Mouse (Mus musculus): ENCODE measurements around the gene BC025920. TPM values are rescaled to one million over a fixed set of nuclear protein-coding genes. Genes with fewer than 3 reads are reported as not detected.

The BC025920 gene
- total RNA-seq, 2 experiments from 2014 or later = 3.6 to 3.8 TPM

DNA sequence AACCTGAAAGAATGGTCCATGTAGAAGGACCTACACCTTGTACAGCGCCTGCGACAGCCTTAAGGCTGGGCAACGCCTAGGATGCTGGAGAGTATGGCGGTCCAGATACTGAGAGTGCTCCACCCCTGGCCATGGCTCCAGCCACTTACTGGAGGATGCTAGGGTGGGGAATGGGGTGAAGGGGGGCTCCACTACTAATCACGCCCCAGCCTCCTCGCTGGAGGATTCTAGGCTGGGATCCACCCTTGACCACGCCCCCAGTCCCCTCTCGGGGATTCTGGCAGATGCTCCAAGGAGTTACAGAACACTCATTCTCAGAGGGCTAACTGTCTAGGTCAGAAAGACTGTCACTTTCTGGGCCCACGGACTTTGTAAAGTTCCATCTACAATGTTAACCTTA is 33.1 kb upstream of the BC025920 start:
- no peak for DNase-seq (ENCODE audit: low spot score in 2 of 2)

DNA sequence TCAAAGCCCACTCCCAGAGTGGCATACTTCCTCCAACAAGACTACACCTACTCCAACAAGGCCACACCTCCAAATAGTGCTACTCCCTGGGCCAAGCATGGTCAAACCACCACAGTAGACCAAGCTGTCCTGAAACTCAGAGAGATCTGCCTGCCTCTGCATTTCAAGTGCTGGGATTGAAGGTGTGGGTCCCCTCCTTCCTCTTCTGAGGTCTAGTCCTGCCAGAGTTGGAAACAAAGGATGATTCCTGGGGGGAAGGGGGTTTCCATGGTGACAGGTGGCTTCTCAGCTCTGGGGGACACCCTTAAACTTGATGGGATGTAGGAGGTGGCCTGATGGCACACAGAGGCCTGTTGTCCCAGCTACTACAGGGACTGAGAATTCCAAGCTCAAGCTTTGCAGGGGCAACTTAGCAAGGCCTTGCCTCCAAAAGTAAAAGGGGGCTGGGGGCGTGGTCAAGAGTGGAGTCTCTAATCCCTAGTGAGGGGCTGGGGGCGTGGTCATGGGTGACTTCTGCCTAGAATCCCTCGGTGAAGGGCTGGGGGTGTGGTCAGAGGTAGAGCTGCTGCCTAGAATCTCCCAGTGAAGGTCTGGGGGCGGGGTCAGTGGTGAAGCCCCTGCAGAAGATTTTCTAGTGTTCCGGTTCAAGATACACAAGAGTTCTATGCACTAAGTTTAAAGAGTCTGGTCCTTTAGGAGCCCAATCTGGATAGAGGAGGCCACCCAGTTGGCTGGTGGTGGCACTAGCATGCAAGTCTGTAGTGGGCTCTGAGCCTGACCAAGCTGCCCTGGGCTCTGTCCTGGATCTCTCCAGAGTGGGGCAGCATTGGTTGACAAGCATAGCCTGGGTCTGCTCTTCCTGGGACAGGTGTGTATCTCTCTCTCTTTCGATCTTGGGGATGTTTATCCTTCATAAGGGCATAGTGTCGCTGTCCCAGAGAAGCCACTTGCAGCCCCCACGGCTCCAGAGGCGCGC is 31.7 kb upstream of the BC025920 start, which contains the start of gene Tle2:
TSS of gene Tle2 (plus strand) at position 481 of the 976 bp plus-strand sequence.
- DNase-seq (ENCODE audit: low spot score in 2 of 2) = no peak

- no peak for DNase-seq (ENCODE audit: low spot score in 2 of 2)
Measured at GRCm38 (mm10) chr10:81575208-81575631, 30.9 kb upstream of the BC025920 start.

GRCm38 (mm10) chr10:81575695-81576094 is 30.4 kb upstream of the BC025920 start:
- no peak for DNase-seq (ENCODE audit: low spot score in 2 of 2)

DNA sequence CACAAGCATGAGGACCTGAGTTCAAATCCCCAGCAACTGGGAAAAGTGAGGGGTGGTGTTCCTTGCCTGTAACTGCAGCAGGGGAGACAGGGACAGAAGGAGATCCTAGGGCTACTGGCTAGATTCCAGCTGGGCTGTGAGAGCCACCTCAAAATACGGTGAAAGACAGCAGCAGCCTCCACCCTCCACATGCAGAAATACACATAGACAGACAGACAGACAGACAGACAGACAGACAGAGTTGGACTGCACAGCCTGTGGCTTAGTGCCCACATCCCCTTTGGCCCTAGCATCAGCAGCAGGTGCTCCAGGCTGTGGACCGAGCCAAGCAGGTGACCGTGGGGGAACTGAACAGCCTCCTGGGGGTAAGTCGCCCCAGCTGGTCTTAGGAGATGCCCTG is 26.1 kb upstream of the BC025920 start:
- DNase-seq (ENCODE audit: low spot score in 2 of 2) = no peak

- no peak for DNase-seq (ENCODE audit: low spot score in 2 of 2)
Measured at GRCm38 (mm10) chr10:81580441-81581070, 25.5 kb upstream of the BC025920 start.

GRCm38 (mm10) chr10:81583347-81583746 is 22.7 kb upstream of the BC025920 start:
- DNase-seq (ENCODE audit: low spot score in 2 of 2) = no peak

DNA sequence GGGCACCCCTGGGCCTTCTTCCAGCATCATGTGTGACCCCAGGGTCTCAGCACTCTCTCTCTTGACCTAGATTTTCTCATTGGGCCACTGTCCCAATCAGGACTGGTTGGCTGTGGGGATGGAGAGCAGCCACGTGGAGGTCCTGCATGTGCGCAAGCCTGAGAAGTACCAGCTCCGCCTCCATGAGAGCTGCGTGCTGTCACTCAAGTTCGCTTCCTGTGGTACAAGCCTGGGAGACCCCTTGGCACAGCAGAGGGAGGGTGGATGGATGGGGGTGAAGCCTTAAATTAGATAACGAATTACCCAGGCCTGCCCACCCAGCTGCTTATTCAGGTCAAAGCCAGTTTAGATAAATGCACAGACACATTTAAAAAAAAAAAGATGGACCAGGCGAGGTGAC is 17.3 kb upstream of the BC025920 start:
- no peak for DNase-seq (ENCODE audit: low spot score in 2 of 2)

DNA sequence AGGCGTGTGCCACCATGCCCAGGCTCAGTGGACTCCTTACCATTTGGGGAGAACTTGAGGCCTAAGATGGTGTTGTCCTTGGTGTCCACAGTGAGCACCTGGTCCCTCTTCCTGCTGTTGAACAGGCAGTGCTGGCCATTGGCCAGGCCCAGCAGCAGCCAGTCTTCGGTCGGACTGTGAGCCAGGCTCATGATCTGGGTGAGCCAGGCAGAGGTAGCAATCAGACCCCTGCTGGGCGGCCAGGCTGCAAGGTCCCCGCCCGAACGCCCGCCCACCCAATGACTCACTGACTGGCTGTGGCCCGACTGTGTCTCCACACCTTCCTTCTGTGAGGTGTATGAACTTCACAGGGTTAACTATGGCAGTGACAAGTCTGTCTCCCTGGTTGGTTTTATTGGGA is 14.2 kb upstream of the BC025920 start:
- no peak for DNase-seq (ENCODE audit: low spot score in 2 of 2)

GRCm38 (mm10) chr10:81592631-81593030 is 13.4 kb upstream of the BC025920 start:
- DNase-seq (ENCODE audit: low spot score in 2 of 2) = no peak

- DNase-seq (ENCODE audit: low spot score in 2 of 2) = no peak
Measured at GRCm38 (mm10) chr10:81593223-81593622, 12.8 kb upstream of the BC025920 start.

DNA sequence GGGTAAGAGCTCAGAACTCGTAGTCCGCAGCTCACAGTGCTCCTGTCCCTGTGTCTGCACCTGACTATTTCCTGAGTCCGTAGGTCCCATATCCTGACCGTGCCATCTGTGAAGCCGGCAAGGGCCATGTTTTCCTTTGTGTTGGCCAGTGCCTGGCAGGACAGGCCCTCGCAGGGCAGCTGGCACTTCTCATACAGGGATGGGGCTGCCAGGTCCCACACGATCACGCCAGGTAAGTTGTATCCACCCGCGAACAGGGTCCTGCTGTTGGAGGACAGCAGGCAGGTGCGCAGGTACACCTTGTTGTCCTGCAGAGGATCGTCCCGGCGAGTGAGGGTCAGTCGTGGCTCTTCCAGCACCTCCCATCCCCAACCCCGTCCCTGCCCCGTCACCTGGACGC is 12.1 kb upstream of the BC025920 start:
- DNase-seq (ENCODE audit: low spot score in 2 of 2) = no peak

GRCm38 (mm10) chr10:81595599-81595998 is 10.5 kb upstream of the BC025920 start:
- DNase-seq (ENCODE audit: low spot score in 2 of 2) = no peak

DNA sequence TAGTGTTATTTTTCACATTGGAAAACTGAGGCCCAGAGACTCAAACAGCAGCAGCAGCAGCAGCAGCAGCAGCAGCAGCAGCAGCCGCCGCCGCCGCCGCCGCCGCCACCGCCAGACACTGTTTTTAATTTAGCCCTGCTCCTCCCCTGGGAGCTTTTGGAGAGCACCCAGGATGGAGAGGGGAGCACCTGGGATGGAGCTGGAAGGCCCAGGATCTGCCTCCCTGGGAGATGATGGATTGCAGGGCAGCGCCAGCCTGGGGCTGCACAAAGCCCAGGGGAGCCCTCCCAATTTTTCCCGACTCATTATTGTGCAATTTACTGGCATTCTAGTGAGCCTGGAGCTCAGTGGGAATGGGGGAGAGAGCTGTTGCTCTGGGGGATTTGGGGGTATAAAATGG is 9.5 kb upstream of the BC025920 start:
- DNase-seq (ENCODE audit: low spot score in 2 of 2) = no peak

- no peak for DNase-seq (ENCODE audit: low spot score in 2 of 2)
Measured at GRCm38 (mm10) chr10:81597137-81597950, 8.7 kb upstream of the BC025920 start.

DNA sequence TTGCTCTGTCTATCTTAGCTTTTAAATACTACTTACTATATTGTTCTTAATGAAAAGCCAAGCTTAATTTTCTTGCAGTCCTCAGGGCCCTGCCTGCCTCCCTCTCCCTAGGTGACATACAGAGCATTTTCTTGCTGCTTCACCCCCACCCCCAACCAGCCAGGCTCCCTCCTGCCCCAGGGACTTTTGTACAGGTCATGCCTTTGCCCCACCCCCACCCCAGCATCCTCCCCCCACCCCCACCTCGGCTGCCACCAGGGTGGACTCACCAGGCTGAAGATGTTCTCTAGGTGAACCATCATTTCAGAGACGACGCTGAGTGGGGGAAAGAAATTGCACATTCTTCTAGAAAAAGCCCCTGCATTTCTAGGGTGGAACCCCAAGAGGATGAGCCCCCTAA is 7.7 kb upstream of the BC025920 start:
- DNase-seq (ENCODE audit: low spot score in 2 of 2) = no peak

DNA sequence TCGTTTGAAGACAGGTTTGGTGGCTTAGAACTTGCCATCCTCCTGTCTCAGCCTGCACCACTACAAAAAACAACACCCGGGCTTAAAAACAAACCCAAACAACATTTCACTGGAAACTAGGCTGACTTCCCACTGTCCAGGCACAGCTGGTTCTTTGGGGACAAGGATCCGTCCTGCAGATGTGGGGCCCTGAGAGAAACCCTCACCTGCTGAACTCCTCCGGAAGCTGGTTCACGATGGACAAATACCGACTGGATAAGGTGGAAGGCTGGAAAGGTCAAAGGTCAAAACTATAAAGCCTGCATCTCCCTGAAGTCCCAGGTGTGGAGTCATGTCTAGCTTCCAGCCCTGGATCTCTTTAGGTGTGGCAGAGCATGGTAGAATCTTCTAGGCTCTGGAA is 7.2 kb upstream of the BC025920 start:
- DNase-seq (ENCODE audit: low spot score in 2 of 2) = no peak

DNA sequence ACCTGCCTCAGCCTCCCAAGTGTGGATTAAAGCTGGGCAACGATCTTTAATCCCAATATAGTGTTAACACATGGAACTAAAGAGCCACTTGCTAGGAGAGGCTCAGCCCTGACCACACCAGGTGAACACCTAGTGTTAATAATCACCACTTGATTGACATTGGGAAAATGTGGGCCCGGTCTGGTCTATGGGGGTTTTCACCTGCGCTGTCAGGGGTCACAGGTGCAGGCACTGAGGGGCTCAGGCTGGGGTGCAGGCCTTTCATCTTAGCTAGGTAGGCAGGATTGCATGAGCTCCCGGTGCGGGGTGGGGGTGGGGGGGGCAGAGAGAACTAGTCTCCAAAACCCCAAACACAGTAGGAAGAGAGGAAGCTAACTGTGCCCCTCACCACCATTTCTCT is 6.4 kb upstream of the BC025920 start:
- no peak for DNase-seq (ENCODE audit: low spot score in 2 of 2)

GRCm38 (mm10) chr10:81600096-81600495 is 6.0 kb upstream of the BC025920 start:
- DNase-seq (ENCODE audit: low spot score in 2 of 2) = no peak

DNA sequence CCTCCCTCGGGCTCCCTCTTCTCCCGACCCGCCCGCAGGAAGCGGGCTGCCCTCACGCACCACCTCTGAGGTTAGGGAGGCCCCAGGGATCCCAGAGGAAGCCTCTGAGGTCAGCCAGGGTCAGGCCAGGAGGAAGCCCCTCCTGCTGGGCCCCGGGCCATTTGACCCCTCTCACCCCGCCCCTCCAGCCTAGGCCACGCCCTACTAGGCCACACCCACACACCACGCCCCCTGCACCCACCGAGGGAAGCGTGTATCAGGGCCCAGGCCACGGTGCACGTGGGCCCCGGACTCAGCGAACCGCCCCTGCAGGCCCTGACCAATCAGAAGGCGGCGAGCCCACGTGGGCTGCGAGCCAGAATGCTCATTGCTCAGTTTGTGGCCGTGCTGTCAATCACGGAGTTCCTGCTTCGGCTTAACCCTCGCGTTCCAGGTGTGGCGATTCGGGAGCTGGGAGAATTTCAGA is 5.3 kb upstream of the BC025920 start, which contains the start of gene Tle6:
TSS of gene Tle6 (minus strand) at position 336 of the 466 bp plus-strand sequence.
- peak; percentile 88 to 95 for DNase-seq (ENCODE audit: low spot score in 2 of 2)

GRCm38 (mm10) chr10:81601396-81601905 is 4.6 kb upstream of the BC025920 start:
- DNase-seq (ENCODE audit: low spot score in 2 of 2) = no peak

Data from layer of hippocampus, adult 18-20 months (tissue).